Mouse (Mus musculus) heart, embryonic 10.5 days (tissue): ENCODE data around the gene Homer2. TPM values are rescaled to one million over a fixed set of nuclear protein-coding genes. Genes with fewer than 3 reads are reported as not detected.
A peak's percentile ranks its signal among the peaks of the same experiment; 100 is the strongest.

Experiments
- DNase-seq: peaks from one replicate; pipeline ENCODE4 v3.0.0-alpha.2; 2017; ENCODE audit warnings: low spot score
- H3K27ac ChIP-seq: fragments of 300-500 bp; sonication (generic); 2 replicates; pipeline ENCODE4 v1.5.1; 2016; ENCODE audit warnings: mild to moderate bottlenecking
- H3K27me3 ChIP-seq: fragments of 300-500 bp; sonication (generic); 2 replicates; pipeline ENCODE4 v1.6.1; 2016; ENCODE audit warnings: mild to moderate bottlenecking; ENCODE audit not compliant: poor library complexity, insufficient read depth, severe bottlenecking
- H3K36me3 ChIP-seq: fragments of 300-500 bp; sonication (generic); 2 replicates; pipeline ENCODE4 v1.6.1; 2016; ENCODE audit warnings: mild to moderate bottlenecking, moderate library complexity
- H3K4me1 ChIP-seq: fragments of 300-500 bp; sonication (generic); 2 replicates; pipeline ENCODE4 v1.6.1; 2016; ENCODE audit warnings: mild to moderate bottlenecking
- H3K4me3 ChIP-seq: fragments of 300-500 bp; sonication (generic); 2 replicates; pipeline ENCODE4 v1.5.1; 2016; ENCODE audit warnings: mild to moderate bottlenecking, moderate library complexity
- H3K9me3 ChIP-seq: fragments of 300-500 bp; sonication (generic); 2 replicates; pipeline ENCODE4 v1.6.1; 2016; ENCODE audit warnings: mild to moderate bottlenecking, moderate library complexity
- WGBS: fragments of 180-500 bp; shearing (Covaris S2); methylation state at CpG from one replicate; pipeline ENCODE4 v1.1.7; 2016; 5-methylcytosine and 5-hydroxymethylcytosine counted together
- polyA plus RNA-seq: library from polyadenylated mRNA; unstranded; fragments of >200 nt; fragmentation: Nextera tagmentation; extraction: Ambion mirVana; gene quantifications from 2 replicates; pipeline ENCODE4 v1.2.1, GENCODE M21; 2016

Gene Homer2
- polyA plus RNA-seq, 1 experiment from 2014 or later: 119 TPM

GRCm38 (mm10) chr7:81688378-81688777, 18.9 kb downstream of the Homer2 start:
- Histone ChIP-seq H3K27ac (peak overlapping the region; percentile 82; the same call in 1 of the 2 replicates), H3K4me1 (peaks cover 85% of the 10 kb centered on the region)
- WGBS: 72% methylated on average over 9 of the region's 9 CpGs

DNA sequence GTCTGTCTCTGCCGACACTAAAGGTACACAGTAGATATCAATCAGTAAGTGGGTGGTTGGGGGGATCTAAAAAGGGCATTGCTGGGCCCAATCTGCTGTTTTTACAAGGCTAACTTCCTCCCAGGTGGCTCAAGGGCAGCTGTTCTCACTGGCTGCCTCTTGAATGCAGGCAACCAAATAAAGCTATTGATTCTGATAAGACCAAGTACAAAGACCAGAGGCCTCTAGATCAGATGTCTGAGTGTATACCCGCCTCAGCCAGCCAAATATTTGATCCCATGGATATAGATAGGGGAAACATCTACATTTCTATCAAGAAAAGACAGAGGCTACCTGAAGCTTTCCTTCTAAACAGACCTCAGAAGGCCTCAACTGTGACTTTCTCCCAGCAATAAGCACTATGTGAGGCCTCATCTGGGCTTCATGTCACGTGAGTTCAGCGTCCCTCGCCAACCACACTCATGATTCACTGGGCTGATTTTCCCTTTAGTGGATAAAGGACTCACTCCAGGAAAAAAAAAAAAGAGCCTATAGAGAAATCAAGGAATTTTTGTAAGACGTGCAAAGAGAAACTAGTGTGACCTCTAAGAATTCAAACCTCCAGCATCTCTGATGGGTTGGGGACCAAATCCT, 19.5 kb downstream of the Homer2 start:
- no peak overlapping the region for H3K4me3 ChIP-seq
- DNase-seq: no peak
- H3K36me3 ChIP-seq: no peaks in the 10 kb centered on the region
- 72% methylated on average over 6 of the region's 6 CpGs for WGBS
- H3K4me1 ChIP-seq: peaks cover 85% of the 10 kb centered on the region
- H3K27me3 ChIP-seq: no peaks in the 10 kb centered on the region
- H3K27ac ChIP-seq: peak overlapping the region; percentile 82
- H3K9me3 ChIP-seq: no peaks in the 10 kb centered on the region

More at GRCm38 (mm10) chr7:81688378-81688777, 18.9 kb downstream of the Homer2 start:
- no peak for DNase-seq
- H3K9me3 ChIP-seq: no peaks in the 10 kb centered on the region
- no peak overlapping the region for H3K4me3 ChIP-seq
- H3K27me3 ChIP-seq: no peaks in the 10 kb centered on the region
- H3K36me3 ChIP-seq: no peaks in the 10 kb centered on the region

DNA sequence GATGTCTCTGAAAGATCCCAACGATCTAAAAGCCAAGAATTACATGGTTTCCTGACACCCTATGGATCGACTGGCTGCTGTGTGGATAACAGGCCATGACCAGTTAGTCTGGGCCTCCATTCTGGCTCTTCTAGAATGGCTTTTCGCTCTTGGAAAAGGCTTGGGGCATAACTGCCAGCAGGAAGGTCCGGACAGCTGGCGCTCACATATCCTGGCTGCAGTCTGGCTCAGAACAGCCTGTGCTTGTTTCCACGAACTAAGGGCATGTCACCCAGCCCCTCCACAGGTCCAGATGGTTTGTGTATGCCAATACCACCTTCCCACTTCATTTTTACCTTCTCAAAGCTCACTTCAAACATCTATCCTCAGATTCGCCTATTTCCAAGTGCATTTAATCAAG, 22.0 kb downstream of the Homer2 start:
- H3K4me1 ChIP-seq: peaks cover 75% of the 10 kb centered on the region
- H3K9me3 ChIP-seq: no peaks in the 10 kb centered on the region
- H3K4me3 ChIP-seq: no peak overlapping the region
- peak overlapping the region; percentile 67; the same call in 1 of the 2 replicates for H3K27ac ChIP-seq
- no peak for DNase-seq
- 76% methylated on average over 7 of the region's 7 CpGs for WGBS
- H3K27me3 ChIP-seq: no peaks in the 10 kb centered on the region
- no peaks in the 10 kb centered on the region for H3K36me3 ChIP-seq

DNA sequence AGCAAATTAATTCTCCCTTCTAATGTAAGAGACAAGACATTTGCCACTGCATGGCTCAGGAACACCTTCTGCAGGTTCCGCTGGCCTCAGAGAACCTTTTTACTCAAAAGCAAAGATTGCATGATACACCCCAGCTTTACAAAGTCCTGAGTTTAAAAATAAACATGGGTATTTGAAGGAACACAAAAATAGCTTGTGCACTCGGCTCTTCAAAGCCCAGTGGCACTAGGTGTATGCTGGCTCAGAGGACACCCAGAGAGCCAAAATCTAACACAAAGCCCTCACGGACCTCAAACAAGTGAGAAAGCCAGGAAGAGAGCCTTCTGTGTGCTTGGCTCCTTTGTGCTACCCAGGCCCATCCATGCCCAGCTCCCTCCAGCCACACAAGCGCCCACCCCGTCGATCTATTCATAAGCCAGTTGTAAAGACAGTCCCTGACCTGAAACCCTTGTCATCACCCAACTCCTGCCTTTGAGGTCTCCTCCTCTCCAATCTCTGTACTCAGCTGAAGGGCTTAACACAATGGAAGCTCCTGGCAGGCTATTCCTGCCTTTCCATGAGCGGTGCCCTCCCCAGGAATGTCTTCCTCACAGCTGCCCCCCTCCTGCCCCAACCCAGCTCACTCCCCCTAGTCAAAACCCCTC, 23.4 kb downstream of the Homer2 start:
- Histone ChIP-seq H3K4me1 (peaks cover 65% of the 10 kb centered on the region), H3K36me3 (no peaks in the 10 kb centered on the region), H3K4me3 (peak overlapping the region; percentile 24), H3K27ac (peak overlapping the region; percentile 67), H3K9me3 (no peaks in the 10 kb centered on the region), H3K27me3 (no peaks in the 10 kb centered on the region)
- 39% methylated on average over 7 of the region's 7 CpGs for WGBS
- DNase-seq: no peak

- no peak for DNase-seq
- Histone ChIP-seq H3K4me1 (peaks cover 48% of the 10 kb centered on the region), H3K27me3 (no peaks in the 10 kb centered on the region), H3K9me3 (no peaks in the 10 kb centered on the region), H3K36me3 (no peaks in the 10 kb centered on the region), H3K27ac (no peak overlapping the region), H3K4me3 (no peak overlapping the region)
- 74% methylated on average over 3 of the region's 3 CpGs for WGBS
Observed at GRCm38 (mm10) chr7:81681386-81681785, 25.9 kb downstream of the Homer2 start.

DNA sequence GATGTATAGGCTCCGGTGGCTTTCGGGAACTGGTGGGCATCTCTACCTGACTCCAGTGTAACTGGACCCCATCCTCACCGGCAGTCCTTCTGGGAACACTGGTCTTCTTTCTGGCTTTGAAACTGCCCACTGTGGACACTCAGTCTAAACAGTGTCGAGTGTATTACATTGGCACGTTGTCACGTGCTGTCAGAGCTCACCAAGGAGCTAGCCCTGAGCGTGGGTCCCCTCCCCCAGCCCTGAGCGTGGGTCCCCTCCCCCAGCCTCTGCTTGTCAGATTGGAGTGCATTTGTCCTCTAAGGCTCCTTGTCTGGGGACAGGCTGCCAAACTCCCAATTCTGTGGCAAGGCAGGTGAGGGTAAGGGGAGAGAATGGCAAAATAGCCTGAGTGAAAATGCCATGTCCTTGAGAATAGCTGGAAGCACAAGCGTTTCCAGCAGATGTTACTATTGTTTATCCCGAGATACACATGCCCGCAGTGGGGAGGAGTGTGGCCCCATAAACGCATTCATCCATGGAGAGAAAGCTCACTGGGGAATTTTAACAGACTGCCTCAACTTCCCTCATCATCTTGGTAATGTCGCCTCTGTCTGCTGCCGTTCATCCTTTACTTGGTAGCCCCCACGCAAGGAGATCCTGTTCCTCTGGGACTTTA, 33.8 kb downstream of the Homer2 start:
- Histone ChIP-seq H3K9me3 (no peaks in the 10 kb centered on the region), H3K36me3 (no peaks in the 10 kb centered on the region), H3K27me3 (no peaks in the 10 kb centered on the region), H3K4me1 (peaks cover 29% of the 10 kb centered on the region), H3K27ac (peak overlapping the region; percentile 70), H3K4me3 (peak overlapping the region; percentile 29)
- no peak for DNase-seq
- 53% methylated on average over 15 of the region's 15 CpGs for WGBS

- DNase-seq: no peak
- H3K27me3 ChIP-seq: no peaks in the 10 kb centered on the region
- no peaks in the 10 kb centered on the region for H3K36me3 ChIP-seq
- H3K9me3 ChIP-seq: no peaks in the 10 kb centered on the region
- H3K27ac ChIP-seq: peak overlapping the region; percentile 70
- H3K4me1 ChIP-seq: peaks cover 29% of the 10 kb centered on the region
- 60% methylated on average over 10 of the region's 10 CpGs for WGBS
- peak overlapping the region; percentile 29; the same call in 1 of the 2 replicates for H3K4me3 ChIP-seq
Observed at GRCm38 (mm10) chr7:81672735-81673291, 34.5 kb downstream of the Homer2 start.

GRCm38 (mm10) chr7:81667156-81667555, 40.2 kb downstream of the Homer2 start:
- no peaks in the 10 kb centered on the region for H3K27me3 ChIP-seq
- H3K27ac ChIP-seq: no peak overlapping the region
- no peak for DNase-seq
- no peaks in the 10 kb centered on the region for H3K9me3 ChIP-seq
- no peak overlapping the region for H3K4me3 ChIP-seq
- 74% methylated on average over 4 of the region's 4 CpGs for WGBS
- H3K36me3 ChIP-seq: no peaks in the 10 kb centered on the region
- H3K4me1 ChIP-seq: peaks cover 18% of the 10 kb centered on the region; the same call in 1 of the 2 replicates

DNA sequence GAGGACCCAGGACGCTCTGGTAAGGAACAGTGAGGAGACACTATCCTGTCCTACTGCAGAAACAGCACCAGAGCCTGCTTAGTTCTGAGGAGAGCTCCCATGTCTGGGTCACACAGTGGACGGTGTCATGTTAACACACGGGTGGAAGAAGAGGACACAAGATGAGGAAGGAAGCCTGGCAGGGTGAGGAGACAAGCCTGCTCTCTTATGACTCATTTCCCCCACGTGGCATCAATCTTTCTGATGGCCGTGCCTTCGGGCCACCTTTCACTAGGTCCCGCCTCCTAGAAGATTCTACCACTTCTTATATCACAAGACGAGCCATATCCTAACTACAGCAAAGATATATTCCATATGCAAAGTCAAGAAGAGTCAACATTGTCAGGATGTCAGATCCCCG, 40.7 kb downstream of the Homer2 start:
- Histone ChIP-seq H3K27ac (no peak overlapping the region), H3K27me3 (no peaks in the 10 kb centered on the region), H3K4me1 (peaks cover 18% of the 10 kb centered on the region; the same call in 1 of the 2 replicates), H3K9me3 (no peaks in the 10 kb centered on the region), H3K36me3 (no peaks in the 10 kb centered on the region), H3K4me3 (no peak overlapping the region)
- 76% methylated on average over 9 of the region's 9 CpGs for WGBS
- no peak for DNase-seq

GRCm38 (mm10) chr7:81663057-81663456, 44.3 kb downstream of the Homer2 start:
- H3K4me3 ChIP-seq: no peak overlapping the region
- no peak overlapping the region for H3K27ac ChIP-seq
- H3K4me1 ChIP-seq: peaks cover 18% of the 10 kb centered on the region; the same call in 1 of the 2 replicates
- no peak for DNase-seq
- H3K36me3 ChIP-seq: peaks cover 4% of the 10 kb centered on the region; the same call in 1 of the 2 replicates
- H3K9me3 ChIP-seq: no peaks in the 10 kb centered on the region
- 56% methylated on average over 3 of the region's 3 CpGs for WGBS
- H3K27me3 ChIP-seq: no peaks in the 10 kb centered on the region

GRCm38 (mm10) chr7:81657631-81658347, 49.5 kb downstream of the Homer2 start:
- Histone ChIP-seq H3K27ac (no peak overlapping the region), H3K4me1 (peaks cover 33% of the 10 kb centered on the region), H3K36me3 (peaks cover 4% of the 10 kb centered on the region; the same call in 1 of the 2 replicates), H3K27me3 (no peaks in the 10 kb centered on the region), H3K9me3 (no peaks in the 10 kb centered on the region), H3K4me3 (no peak overlapping the region)
- WGBS: 87% methylated on average over 2 of the region's 2 CpGs
- no peak for DNase-seq

- Histone ChIP-seq H3K27ac (no peak overlapping the region), H3K27me3 (no peaks in the 10 kb centered on the region), H3K9me3 (no peaks in the 10 kb centered on the region), H3K4me3 (no peak overlapping the region), H3K4me1 (peaks cover 40% of the 10 kb centered on the region), H3K36me3 (peaks cover 4% of the 10 kb centered on the region; the same call in 1 of the 2 replicates)
- DNase-seq: no peak
- 85% methylated on average over 3 of the region's 3 CpGs for WGBS
Observed at GRCm38 (mm10) chr7:81657055-81657454, 50.3 kb downstream of the Homer2 start.
